Mouse (Mus musculus): Measurements from ENCODE around the gene Hs3st1. TPM values are rescaled to one million over a fixed set of nuclear protein-coding genes. Genes with fewer than 3 reads are reported as not detected.

Gene Hs3st1
- 9.9 TPM for polyA plus RNA-seq (2014; fragmentation: Illumina TruSeq; extraction: RNeasy Lipid Tissue Mini Kit (QIAGEN cat#74804); ENCODE audit: low read depth, low replicate concordance)

DNA sequence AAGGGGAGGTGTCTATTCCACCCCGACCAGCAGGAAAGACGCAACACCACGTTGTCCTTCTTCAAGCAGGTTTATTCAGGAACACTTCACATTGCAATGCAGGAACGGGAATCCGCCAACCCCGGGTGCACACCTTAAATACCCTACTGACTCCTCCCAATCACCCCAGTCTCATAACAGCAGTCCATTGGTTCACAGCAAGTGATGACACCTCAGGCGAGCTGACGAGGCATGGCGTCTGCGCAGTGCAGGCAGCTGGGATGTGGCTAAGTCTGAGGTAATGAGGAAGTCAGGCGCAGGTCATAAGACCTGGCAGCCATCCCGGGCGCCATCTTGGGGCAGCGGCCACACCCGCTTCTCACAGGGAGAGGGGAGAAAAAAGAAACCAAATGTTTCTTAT, at the start of gene Hs3st1:
Hs3st1 (minus strand) TSS at position 101 of the 400 bp plus-strand sequence.

